Mouse (Mus musculus) frontal cortex, postnatal 36 days (tissue): ENCODE data around the gene Slmap.
"Not testable (repeated sequence)": the region's sequence is repeated elsewhere in the genome, so short reads cannot be mapped to it uniquely, and the experiment has no call there.

ENCODE experiments used
- DNase-seq, 2 experiments: peaks; one replicate each; pipeline ENCODE4 v3.0.0; 2022; ENCODE audit warnings: low spot score in 2 of 2

Gene Slmap

GRCm38 (mm10) chr14:26534757-26535479, at the start of gene Slmap:
Gene Slmap (minus strand): TSS chr14:26534931.
- DNase-seq = peak; percentile 98 to 99

- no peak for DNase-seq
Measured at GRCm38 (mm10) chr14:26583645-26584044, 48.9 kb upstream of the Slmap start.

GRCm38 (mm10) chr14:26579346-26580343, 44.9 kb upstream of the Slmap start:
- peak; percentile 80 to 81 for DNase-seq

- no peak for DNase-seq
Measured at GRCm38 (mm10) chr14:26578791-26579191, 44.1 kb upstream of the Slmap start.

- no peak for DNase-seq
Measured at GRCm38 (mm10) chr14:26576255-26576780, 41.6 kb upstream of the Slmap start.

GRCm38 (mm10) chr14:26573556-26573955, 38.8 kb upstream of the Slmap start, which contains the start of gene Dennd6a:
Gene Dennd6a (plus strand): TSS chr14:26573856.
- DNase-seq = not testable (repeated sequence)

- no peak for DNase-seq
Measured at GRCm38 (mm10) chr14:26571951-26572675, 37.4 kb upstream of the Slmap start.

- DNase-seq = no peak
Measured at GRCm38 (mm10) chr14:26569880-26570279, 35.1 kb upstream of the Slmap start.

GRCm38 (mm10) chr14:26562247-26562646, 27.5 kb upstream of the Slmap start:
- no peak for DNase-seq

GRCm38 (mm10) chr14:26558536-26558935, 23.8 kb upstream of the Slmap start:
- peak; percentile 20 to 58 for DNase-seq

GRCm38 (mm10) chr14:26557581-26557980, 22.9 kb upstream of the Slmap start:
- DNase-seq = no peak

- DNase-seq = no peak
Measured at GRCm38 (mm10) chr14:26552853-26553252, 18.1 kb upstream of the Slmap start.

- no peak for DNase-seq
Measured at GRCm38 (mm10) chr14:26552441-26552840, 17.7 kb upstream of the Slmap start.

GRCm38 (mm10) chr14:26550712-26551111, 16.0 kb upstream of the Slmap start:
- no peak for DNase-seq

- DNase-seq = no peak
Measured at GRCm38 (mm10) chr14:26547516-26548488, 13.1 kb upstream of the Slmap start.

- no peak for DNase-seq
Measured at GRCm38 (mm10) chr14:26542136-26542535, 7.4 kb upstream of the Slmap start.

GRCm38 (mm10) chr14:26540577-26540976, 5.8 kb upstream of the Slmap start:
- DNase-seq = no peak

- DNase-seq = peak in 1 of 2 experiments; percentile 55
Measured at GRCm38 (mm10) chr14:26539241-26539640, 4.5 kb upstream of the Slmap start.

GRCm38 (mm10) chr14:26533821-26534756, 642 bp downstream of the Slmap start:
- peak; percentile 22 to 31 for DNase-seq
